20 mouse cellular contexts compared by ENCODE assay signal in genomic region chr13:57937463-57938229, GRCm38 (mm10). TPM values are rescaled to one million over a fixed set of nuclear protein-coding genes. Genes with fewer than 3 reads are reported as not detected.
A peak's percentile ranks its signal among the peaks of the same experiment; 100 is the strongest.
DNase-seq lines count a peak whose midpoint lies in the region; ATAC-seq and TF ChIP-seq lines count a peak whose summit lies in the region.
"Had no signal": no experiment of that assay in that cellular context is flagged by ENCODE, and none has a peak within 500 bp of the region (broad histone marks: within the 10 kb centered on the region; RNA-seq: fewer than 3 reads in every experiment).

No protein-coding gene starts in this region.

- no peak overlapping the region for H3K4me2 ChIP-seq in hindbrain, embryonic 14.5 days (replicated peaks)
- H3K4me2 ChIP-seq in forebrain, embryonic 12.5 days: no peak overlapping the region
- no peak overlapping the region for H3K4me2 ChIP-seq in intestine, embryonic 16.5 days (ENCODE audit: low read depth, low read length)
- H3K4me2 ChIP-seq: heart, embryonic 12.5 days; liver, embryonic 15.5 days; neural tube, embryonic 12.5 days had no signal

- H3K27ac ChIP-seq in hindbrain, embryonic 10.5 days: peak overlapping the region; percentile 12; the same call in 1 of the 2 replicates
- no peak overlapping the region; the same call in 1 of the 2 replicates for H3K27ac ChIP-seq in hindbrain, embryonic 14.5 days
- peak overlapping the region; percentile 32 for H3K27ac ChIP-seq in forebrain, embryonic 12.5 days
- peak overlapping the region; percentile 36; the same call in 1 of the 2 replicates for H3K27ac ChIP-seq in left cerebral cortex, adult 2 months
- H3K27ac ChIP-seq in intestine, embryonic 16.5 days (ENCODE audit: low read length): no peak overlapping the region
- H3K27ac ChIP-seq: embryonic facial prominence, embryonic 10.5 days; liver, embryonic 15.5 days; neural tube, embryonic 12.5 days had no signal

- no peak overlapping the region for H3K9ac ChIP-seq in hindbrain, embryonic 14.5 days
- H3K9ac ChIP-seq in forebrain, embryonic 12.5 days: no peak overlapping the region
- no peak overlapping the region for H3K9ac ChIP-seq in intestine, embryonic 16.5 days (ENCODE audit: low read depth, low read length)
- H3K9ac ChIP-seq: heart, embryonic 12.5 days; liver, embryonic 15.5 days; neural tube, embryonic 12.5 days had no signal

- no peak for ATAC-seq in hindbrain, embryonic 14.5 days (ENCODE audit: low FRiP score)
- peak; percentile 33; the same call in 1 of the 2 replicates for ATAC-seq in forebrain, embryonic 12.5 days (ENCODE audit: low FRiP score)
- ATAC-seq in intestine, embryonic 16.5 days: no peak
- ATAC-seq: intestine, postnatal 0 days had no signal

- TF ChIP-seq CTCF in left cerebral cortex, adult 2 months (IDR thresholded peaks at IDR 0.05): no peak

- H3K27me3 ChIP-seq in hindbrain, embryonic 10.5 days (ENCODE audit: insufficient read depth, poor library complexity, severe bottlenecking): peaks cover 4% of the 10 kb centered on the region
- H3K27me3 ChIP-seq in hindbrain, embryonic 14.5 days (ENCODE audit: control insufficient read depth, insufficient read depth, low read length): no peaks in the 10 kb centered on the region
- 0 out of 2 replicates have a peak, but pooled peaks cover 3% of the 10 kb centered on the region for H3K27me3 ChIP-seq in forebrain, embryonic 12.5 days
- H3K27me3 ChIP-seq in intestine, embryonic 16.5 days (replicated peaks; ENCODE audit: control insufficient read depth, insufficient read depth, low read length): no peaks in the 10 kb centered on the region
- H3K27me3 ChIP-seq: heart, embryonic 12.5 days; liver, embryonic 15.5 days had no signal

- no peak for DNase-seq in hindbrain, embryonic 10.5 days (ENCODE audit: low spot score)
- DNase-seq in hindbrain, embryonic 14.5 days (ENCODE audit: low spot score): no peak
- DNase-seq in left cerebral cortex, adult 2 months (ENCODE audit: extremely low spot score in 1 of 2, low spot score in 2 of 2): no peak
- peak; percentile 32 to 69 for DNase-seq in right cerebral cortex, adult 2 months (ENCODE audit: low spot score in 2 of 2)
- DNase-seq in thymus, adult 18-20 months: no peak
- DNase-seq in lung, postnatal 36 days: no peak
- DNase-seq: adrenal gland, adult 2 months; cerebellum, postnatal 14 days; gastrocnemius, postnatal 36 days; kidney, postnatal 36 days; midbrain, embryonic 14.5 days; thymus, postnatal 14 days had no signal

- H3K4me1 ChIP-seq in hindbrain, embryonic 10.5 days (replicated peaks): peaks cover 30% of the 10 kb centered on the region
- H3K4me1 ChIP-seq in hindbrain, embryonic 14.5 days (replicated peaks; ENCODE audit: control insufficient read depth, insufficient read depth, low read length): no peaks in the 10 kb centered on the region
- peaks cover 8% of the 10 kb centered on the region for H3K4me1 ChIP-seq in forebrain, embryonic 12.5 days
- H3K4me1 ChIP-seq in intestine, embryonic 16.5 days (ENCODE audit: control insufficient read depth, insufficient read depth, low read length): no peaks in the 10 kb centered on the region
- H3K4me1 ChIP-seq: heart, embryonic 12.5 days; liver, embryonic 15.5 days had no signal

- H3K9me3 ChIP-seq in hindbrain, embryonic 10.5 days: no peaks in the 10 kb centered on the region
- H3K9me3 ChIP-seq in hindbrain, embryonic 14.5 days (ENCODE audit: control insufficient read depth, low read length): no peaks in the 10 kb centered on the region
- H3K9me3 ChIP-seq in forebrain, embryonic 12.5 days: no peaks in the 10 kb centered on the region
- no peaks in the 10 kb centered on the region for H3K9me3 ChIP-seq in intestine, embryonic 16.5 days (ENCODE audit: control insufficient read depth, low read length)
- H3K9me3 ChIP-seq: heart, embryonic 12.5 days; liver, embryonic 15.5 days had no signal

- 87% methylated on average over 4 of the region's 4 CpGs for WGBS in hindbrain, embryonic 10.5 days
- WGBS in hindbrain, embryonic 14.5 days: 79% methylated on average over 4 of the region's 4 CpGs
- WGBS in forebrain, embryonic 12.5 days: 73% methylated on average over 4 of the region's 4 CpGs
- 77% methylated on average over 4 of the region's 4 CpGs for WGBS in intestine, embryonic 16.5 days

- intact Hi-C loops in left cerebral cortex, adult 2 months (cut with DNase I): no loop called here

- no peaks in the 10 kb centered on the region for H3K36me3 ChIP-seq in hindbrain, embryonic 10.5 days
- no peaks in the 10 kb centered on the region for H3K36me3 ChIP-seq in hindbrain, embryonic 14.5 days (replicated peaks; ENCODE audit: control insufficient read depth, insufficient read depth)
- H3K36me3 ChIP-seq in forebrain, embryonic 12.5 days (replicated peaks): no peaks in the 10 kb centered on the region
- H3K36me3 ChIP-seq in intestine, embryonic 16.5 days (ENCODE audit: control insufficient read depth, insufficient read depth, low read length): no peaks in the 10 kb centered on the region
- H3K36me3 ChIP-seq: embryonic facial prominence, embryonic 10.5 days; heart, embryonic 12.5 days; liver, embryonic 15.5 days; neural tube, embryonic 12.5 days had no signal

- H3K4me3 ChIP-seq in hindbrain, embryonic 10.5 days: no peak overlapping the region
- no peak overlapping the region for H3K4me3 ChIP-seq in hindbrain, embryonic 14.5 days (replicated peaks; ENCODE audit: low read length)
- no peak overlapping the region for H3K4me3 ChIP-seq in forebrain, embryonic 12.5 days (replicated peaks)
- no peak overlapping the region for H3K4me3 ChIP-seq in left cerebral cortex, adult 2 months
- H3K4me3 ChIP-seq in intestine, embryonic 16.5 days (ENCODE audit: low read length): no peak overlapping the region
- H3K4me3 ChIP-seq: embryonic facial prominence, embryonic 10.5 days; heart, embryonic 12.5 days; liver, embryonic 15.5 days; neural tube, embryonic 12.5 days had no signal

RNA-seq across cellular contexts. Expression of gene Spock1, which starts 29.5 kb away (rescaled TPM):
- 5.4 and 10.3 TPM in 2 replicates for polyA plus RNA-seq in hindbrain, embryonic 10.5 days (2016; fragmentation: Nextera tagmentation; extraction: Ambion mirVana)
- polyA plus RNA-seq in hindbrain, embryonic 14.5 days (2014; fragmentation: Nextera tagmentation; extraction: Ambion mirVana): 104 and 118 TPM in 2 replicates
- polyA plus RNA-seq in forebrain, embryonic 12.5 days (2016; fragmentation: Nextera tagmentation; extraction: Ambion mirVana): 9.5 and 12.0 TPM in 2 replicates
- 100 to 1,000 TPM; 276 to 279 TPM for total RNA-seq in left cerebral cortex, adult 2 months (2021)
- 1.7 and 2.5 TPM in 2 replicates for polyA plus RNA-seq in intestine, embryonic 16.5 days (2015; fragmentation: Nextera tagmentation; extraction: Ambion mirVana)
- total RNA-seq: hematopoietic stem cell, adult 5-6 weeks had no signal

Comparison
In these comparisons a context has a peak if more than half of its experiments do, and no peak if none do; other contexts are left out.
1. H3K27ac ChIP-seq: peak in hindbrain, embryonic 10.5 days (single experiment), forebrain, embryonic 12.5 days (single experiment) and left cerebral cortex, adult 2 months (single experiment); none in hindbrain, embryonic 14.5 days (single experiment) and intestine, embryonic 16.5 days (single experiment).
2. DNase-seq: peak in right cerebral cortex, adult 2 months (2 of 2); none in hindbrain, embryonic 10.5 days (single experiment), hindbrain, embryonic 14.5 days (single experiment), left cerebral cortex, adult 2 months (0 of 2), thymus, adult 18-20 months (0 of 2) and lung, postnatal 36 days (single experiment).